Mouse (Mus musculus): Measurements from ENCODE around the gene Spata6.
A peak's percentile ranks its signal among the peaks of the same experiment; 100 is the strongest.

Gene Spata6

DNA sequence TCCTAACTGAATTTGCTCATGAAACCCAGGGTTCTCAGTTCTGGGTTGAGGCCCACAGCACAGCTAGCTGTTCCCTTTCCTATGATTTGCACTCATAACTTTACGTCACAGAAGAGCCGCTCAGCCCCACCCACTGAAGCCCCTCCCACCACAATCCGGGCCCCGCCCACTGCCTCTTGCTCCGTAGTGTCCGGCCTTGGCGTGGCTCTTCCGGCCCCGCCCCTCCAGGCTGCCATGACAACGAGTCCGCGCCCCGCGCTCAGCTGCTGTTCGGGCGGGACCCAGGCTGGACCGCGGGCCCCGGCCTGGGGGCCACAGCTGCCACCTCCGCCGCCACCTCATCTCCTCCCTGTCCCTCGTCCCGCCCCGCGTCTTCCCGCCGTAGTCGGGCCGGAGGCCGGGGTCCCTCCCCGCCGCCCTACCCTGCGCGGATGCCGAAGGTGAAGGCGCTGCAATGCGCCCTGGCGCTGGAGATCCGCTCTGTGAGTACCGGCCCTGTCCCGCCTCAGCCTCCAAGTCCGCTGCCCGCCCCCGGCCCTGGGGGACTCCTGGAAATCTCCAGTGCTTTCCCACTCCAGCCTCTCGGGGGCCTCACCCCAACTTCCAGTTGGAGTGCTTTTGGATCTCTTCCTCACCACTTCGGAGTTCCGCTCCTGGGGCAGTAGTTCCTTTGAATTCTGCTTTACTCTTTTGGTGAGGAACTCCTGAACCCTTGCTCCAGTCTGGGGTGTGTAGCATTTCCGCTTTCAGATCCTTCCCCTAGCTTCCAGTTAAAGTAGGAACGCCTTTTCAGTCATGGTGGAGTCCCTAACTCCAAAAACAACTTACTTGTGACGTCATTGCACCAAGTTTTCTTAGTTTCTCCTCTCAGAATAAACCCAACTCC lies at the start of gene Spata6:
Spata6 (plus strand) TSS at position 209 of the 886 bp plus-strand sequence.
- no peak for DNase-seq (ENCODE audit: extremely low read depth, low read depth)

DNA sequence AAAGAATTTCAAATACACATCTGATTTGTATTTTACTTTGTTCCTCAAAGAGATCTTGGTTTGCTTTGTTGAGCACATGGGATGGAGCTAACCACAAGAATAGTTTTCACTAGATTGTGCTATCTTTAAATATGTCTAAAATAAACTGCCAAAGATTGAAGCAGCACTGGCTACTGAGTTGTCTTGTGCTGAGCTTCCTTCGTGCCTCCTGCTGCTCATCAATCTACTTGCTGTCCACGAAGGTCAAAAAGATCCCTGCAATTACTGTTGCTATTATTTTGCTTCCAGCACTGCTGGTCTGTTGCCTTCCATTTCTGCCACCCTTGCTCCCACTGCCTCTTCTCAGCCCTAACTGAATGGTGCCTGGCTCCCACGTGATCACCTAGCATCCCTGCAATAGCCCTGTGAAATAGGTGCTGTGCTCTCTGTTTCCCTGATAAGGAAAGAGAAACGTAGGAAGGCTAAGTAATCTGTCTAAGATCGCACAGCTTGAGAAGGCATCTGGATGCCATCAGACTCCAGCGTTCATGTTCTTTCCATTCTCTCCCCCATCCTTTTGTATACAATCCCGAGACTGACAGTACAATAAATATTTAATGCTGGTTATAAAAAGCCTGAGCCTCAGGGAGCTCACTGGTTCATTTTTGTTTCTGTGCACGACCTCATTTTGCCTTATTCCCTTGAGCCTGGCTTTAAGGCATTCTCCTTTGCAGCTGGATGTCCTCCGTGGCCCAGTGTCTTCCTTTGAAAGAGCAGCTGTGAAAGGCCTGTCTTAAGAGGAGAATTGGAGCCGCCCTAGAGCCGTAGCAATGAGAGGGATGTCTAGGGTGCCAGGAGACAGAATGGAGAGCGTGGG lies 49.0 kb upstream of the Spata6 start:
- DNase-seq (ENCODE audit: extremely low read depth, low read depth) = no peak

DNA sequence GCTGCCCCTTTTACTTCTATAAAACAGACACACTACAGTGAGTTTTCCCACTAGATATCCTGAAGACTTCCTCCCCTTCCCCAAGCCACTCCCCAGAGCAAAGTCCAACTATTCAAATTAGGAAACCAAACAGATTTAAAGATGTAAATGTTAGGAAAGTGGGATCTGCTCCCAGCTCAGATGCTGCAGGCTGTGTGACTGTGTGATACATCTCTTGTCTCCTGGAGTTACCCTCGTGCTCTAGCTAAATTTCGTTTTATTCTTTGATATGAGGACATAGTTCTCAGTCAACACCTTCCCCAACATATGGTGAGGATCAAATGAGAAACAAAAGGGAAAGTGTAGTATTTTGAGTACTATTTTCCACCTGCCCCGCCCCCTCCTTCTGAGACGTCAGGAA lies 48.3 kb upstream of the Spata6 start:
- DNase-seq (ENCODE audit: extremely low read depth, low read depth) = no peak

DNA sequence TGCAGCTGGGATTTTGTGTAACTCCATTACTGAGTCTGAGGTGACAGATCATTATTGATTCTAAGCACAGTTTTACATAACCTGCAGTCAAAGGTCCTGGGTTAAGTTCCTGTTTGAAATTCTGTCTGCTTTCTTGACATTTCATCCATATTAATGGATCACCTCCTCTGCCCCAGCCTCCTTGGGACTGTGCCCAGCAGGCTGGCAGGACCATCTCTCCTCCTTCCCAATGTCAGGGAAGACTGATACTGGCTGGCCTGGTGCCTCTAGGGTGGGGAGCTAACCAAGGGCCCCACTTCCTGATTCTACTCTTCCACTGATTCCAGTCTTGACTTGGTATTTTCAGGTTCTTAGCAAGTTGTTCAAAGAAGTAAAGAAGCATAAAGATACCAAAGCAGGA lies 45.9 kb upstream of the Spata6 start:
- no peak for DNase-seq (ENCODE audit: extremely low read depth, low read depth)

DNA sequence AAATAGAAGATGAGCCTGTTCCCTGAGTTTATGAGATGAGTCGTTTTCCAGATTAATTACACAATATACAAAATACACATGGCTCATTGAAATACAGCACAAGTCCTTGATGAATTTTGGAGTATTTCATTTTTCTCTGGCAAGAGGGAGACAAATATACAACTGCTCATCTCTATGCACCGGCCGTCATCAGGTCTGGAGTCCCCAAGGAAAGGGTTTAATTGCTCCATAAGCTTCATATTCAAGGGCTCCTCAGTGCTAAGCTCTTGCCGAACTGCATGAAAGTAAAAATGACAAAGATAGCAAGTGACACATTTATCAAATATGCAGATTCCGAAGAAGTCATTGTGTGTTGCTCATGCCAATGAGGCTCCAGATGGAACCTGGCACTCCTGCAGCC lies 37.9 kb upstream of the Spata6 start:
- DNase-seq (ENCODE audit: extremely low read depth, low read depth) = no peak

DNA sequence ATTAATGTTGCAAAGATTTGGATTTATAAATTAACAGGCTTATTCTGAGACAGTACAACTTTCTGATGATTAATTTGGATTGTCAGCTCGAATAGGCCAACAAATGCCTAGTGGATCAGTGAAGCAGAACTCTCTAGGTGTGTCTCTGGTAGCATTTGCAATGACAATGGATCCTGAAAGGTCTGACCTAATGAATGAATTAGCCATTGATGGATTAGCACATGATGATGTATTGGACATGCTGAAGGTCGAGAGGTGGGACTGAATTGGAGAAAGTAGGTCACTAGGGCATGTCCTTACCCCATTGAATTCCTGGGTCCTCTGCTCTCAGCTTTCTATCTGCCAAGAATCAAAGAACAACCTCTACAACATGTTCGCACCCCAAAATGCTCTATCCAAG lies 37.0 kb upstream of the Spata6 start:
- no peak for DNase-seq (ENCODE audit: extremely low read depth, low read depth)

DNA sequence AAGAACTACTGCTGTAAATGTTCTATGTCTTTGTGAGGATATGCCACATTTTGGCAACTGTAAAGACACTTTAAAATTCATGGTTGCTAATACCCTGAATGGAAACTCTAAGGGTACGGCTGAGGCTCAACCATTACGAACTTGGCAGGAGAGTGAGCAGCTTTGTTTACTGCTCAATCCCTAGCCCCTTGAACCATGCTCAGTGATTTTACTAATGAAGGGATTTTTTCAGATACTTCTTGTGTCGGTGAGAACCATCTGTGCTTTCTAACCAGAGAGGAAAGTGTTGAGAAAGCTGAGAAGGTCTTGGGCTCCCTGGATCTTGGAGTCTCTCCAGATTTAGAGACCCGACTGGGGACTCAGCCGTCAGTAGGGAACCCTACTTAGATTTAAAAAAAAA lies 35.9 kb upstream of the Spata6 start:
- no peak for DNase-seq (ENCODE audit: extremely low read depth, low read depth)

DNA sequence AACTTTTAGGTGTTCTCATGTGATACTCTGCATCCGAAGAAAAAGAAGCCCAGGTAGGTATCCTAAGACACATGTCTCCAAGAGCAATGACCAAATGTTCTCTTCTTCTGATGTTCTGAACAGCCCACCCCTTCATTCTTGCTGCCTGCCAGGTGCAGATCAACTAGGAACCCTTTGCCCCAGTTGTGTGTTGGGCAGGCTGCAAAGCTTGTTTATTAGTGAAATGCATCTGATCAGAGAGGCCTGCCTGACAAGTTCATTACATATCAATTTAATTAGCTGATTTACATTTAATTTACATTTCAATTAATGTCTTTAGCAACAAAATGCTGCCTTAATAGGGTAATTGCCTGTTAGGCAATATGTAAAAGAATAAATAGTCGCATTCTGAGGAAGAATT lies 33.8 kb upstream of the Spata6 start:
- no peak for DNase-seq (ENCODE audit: extremely low read depth, low read depth)

DNA sequence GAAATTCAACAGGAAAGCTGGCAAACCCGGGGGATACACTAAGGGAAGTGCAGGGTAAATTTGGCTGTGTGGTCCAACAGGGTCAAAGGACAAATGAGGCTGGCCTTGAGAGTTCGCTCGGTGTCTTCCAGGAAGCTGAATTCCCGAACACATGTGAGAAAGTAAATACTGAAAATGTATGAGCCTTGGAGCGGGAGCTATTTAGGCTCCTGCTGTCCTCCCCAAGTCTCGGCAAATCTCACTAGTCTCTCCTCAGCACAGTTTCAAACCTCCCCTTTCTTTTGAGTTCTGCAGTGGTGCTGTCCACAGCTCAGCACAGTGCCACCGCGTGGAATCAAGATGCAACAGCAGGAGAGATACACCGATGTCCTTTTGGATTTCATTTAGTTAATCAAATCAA lies 32.8 kb upstream of the Spata6 start:
- no peak for DNase-seq (ENCODE audit: extremely low read depth, low read depth)

DNA sequence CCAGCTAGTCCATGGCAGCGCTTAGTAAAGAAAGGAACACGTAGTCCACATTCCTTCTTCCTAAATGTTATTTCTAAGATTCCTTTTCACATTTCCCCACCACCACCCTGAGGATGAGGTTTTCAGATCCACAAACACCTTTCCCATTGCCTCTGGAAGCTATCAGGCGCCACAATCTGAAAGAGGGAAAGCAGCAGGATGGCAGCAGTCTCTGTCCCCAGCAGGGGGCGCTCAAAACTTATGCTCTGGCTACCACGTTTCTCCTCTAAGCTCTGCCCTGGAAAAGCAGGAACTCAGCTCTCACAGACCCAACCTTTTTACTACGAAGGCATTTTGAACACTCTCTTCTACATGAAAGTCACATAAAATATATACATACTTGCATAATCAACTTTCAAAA lies 32.2 kb upstream of the Spata6 start:
- no peak for DNase-seq (ENCODE audit: extremely low read depth, low read depth)

DNA sequence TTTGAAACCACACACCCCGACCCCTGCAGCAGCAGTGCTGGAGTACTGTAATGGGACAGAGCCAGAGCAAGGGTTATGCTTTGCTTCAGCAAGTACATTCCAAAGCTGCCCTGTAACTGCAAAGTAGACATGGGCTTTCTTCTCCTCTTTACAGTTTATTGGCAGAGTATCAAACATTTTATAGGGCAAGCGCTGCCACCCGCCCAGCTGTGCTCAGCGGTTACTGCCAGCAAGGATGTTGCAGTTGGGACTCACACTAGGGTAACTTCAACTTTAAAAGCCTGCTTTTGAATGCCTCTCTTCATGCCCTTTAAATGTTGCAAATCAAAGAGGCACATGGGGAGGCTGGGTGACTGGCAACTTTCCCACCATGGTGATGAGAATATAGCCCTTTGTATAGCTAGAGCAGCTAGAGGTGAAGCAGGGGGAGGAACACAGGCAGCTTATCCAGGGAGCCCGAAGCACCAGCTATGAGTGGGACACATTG lies 28.7 kb upstream of the Spata6 start:
- DNase-seq (ENCODE audit: extremely low read depth, low read depth) = no peak

DNA sequence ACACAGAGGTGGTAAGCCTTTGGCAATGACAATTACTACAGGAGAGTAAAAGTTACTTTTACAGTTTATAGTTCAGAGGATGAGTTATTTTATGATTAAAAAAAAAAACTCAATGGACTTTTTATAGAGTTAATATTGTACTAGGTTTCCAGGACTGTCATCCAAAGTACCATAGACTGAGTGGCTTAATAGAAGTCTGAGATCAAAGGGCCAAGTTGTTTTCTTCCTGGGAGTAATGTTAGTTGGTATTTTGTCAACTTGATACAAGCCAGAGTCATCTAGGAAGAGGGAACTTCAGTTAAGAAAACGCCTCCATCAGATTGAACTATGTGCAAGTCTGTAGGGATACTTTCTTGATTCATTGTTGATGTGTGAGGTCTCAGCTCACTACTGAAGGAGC lies 18.4 kb upstream of the Spata6 start:
- no peak for DNase-seq (ENCODE audit: extremely low read depth, low read depth)

DNA sequence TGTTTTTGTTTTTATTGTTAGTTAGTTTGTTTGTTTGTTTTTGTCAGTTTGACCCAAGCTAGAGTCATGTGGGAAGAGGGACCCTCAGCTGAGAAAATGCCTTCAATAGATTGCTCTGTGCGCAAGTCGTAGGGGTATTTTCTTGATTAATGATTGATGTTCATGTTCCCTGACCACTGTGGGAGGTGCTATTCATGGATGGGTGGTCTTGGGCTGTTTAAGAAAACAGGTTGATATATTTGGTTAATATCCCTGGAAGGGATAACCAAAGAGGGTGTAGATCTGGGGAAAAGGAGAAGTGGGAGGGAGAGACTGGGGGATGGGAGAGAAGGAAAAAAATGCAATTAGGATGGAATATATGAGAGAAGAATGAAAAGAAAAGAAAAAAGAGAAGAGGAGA lies 15.7 kb upstream of the Spata6 start:
- DNase-seq (ENCODE audit: extremely low read depth, low read depth) = no peak

DNA sequence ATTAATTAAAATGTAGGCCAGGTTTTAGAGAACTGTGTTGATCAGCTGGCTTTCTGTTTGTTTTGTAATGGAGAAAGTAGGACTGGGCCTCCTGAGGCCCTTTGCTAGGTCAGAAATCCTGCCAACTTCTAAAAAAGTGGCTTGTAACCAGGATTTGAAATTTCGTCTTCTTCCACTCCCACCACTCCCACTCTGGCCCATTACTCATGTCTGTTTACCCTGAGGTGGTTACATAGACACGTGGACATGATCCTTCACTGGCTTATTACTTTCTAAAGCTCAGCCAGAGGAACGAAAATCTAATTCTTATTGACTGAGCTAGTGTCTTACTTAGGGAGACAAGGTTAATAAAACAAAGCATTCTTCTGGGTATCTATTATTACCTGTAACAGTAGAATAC lies 14.8 kb upstream of the Spata6 start:
- DNase-seq (ENCODE audit: extremely low read depth, low read depth) = no peak

DNA sequence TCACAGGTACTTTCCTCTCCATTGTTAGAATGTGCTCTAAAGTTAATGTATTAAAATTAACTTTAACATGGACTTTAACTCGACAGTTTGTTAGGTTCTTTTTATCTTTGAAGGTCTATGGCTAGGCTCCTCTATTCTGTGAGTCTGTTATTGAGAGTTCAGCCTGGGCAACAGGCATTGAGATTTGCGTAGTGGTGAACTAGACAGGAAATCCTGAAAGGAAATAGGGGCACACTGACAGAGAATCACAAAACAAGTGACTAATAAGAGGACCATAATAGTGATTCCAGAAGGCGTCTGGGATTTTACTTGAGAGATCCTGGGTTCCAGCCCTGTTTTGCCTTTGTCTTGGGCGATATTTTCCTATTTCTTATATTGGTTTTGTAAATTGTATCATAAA lies 488 bp upstream of the Spata6 start:
- DNase-seq (ENCODE audit: extremely low read depth, low read depth) = no peak

DNA sequence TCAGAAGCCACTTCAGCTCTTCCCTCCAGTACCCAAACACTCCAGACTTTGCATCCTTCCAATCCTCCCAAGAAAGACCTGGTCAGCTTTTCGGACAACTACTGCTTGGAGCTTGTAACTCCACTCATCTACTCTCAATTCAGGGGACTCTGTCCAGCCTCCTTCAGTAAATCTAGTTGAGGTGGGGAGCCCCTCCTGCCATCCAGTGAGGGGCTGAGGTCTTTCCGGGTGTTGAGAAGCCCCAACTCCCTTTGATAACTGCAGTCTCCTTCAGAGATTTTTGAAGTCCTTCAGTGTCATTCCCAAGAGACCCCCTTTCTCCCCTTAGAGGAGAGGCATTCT lies 849 bp downstream of the Spata6 start:
- no peak for DNase-seq (ENCODE audit: extremely low read depth, low read depth)

DNA sequence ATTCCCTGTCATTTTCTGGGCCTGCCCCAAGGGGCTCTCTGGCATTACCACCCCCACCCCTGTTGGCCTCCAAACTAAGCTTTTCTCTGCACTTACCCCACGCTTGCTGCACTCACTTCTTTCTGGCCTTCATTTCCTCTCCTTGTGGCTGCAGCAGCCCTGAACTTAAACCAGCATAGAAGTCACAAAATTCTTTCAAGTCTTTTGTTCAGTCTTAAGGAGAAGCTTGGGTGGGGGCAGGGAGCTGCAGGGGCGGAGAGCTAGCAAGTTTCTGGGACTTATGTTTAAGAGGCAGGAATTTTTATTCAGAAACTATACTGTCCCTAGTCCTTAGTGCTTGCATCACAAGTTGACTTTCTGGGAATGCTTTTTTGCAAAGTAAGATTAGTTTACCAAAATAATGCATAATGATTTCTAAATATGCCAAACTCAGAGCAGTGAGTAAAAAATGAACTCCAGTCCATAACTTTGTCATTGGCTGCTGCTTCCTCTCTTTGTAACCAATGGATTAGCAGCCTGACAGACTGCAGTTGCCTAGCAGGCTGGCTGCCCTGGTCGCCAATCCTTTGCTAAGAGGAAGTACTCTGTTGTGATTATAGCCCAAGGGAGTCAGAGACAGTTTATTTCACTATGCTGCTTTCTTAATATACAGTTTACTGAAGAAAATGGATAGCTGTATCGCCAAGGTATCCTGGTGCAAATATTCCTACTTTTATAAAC lies 1.5 kb downstream of the Spata6 start:
- peak; percentile 1 for DNase-seq (ENCODE audit: extremely low read depth, low read depth)

DNA sequence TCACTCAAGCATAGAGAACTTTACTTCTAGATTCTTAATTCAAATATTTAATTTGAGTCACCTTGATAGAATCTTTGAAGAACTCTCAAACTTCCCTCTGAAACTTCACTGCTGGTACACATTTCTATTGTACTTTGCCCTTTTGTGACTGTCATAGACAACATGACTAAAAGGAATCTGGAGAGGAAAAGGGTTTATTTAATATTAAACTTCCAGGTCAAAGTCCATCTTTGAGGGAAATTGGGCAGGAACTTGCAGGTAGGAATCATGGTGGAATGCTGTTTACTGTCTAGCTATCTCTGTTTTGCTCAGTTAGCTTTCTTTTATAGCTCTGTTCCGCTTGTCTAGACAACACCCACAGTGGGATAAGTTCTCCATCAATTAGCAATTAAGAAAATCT lies 17.8 kb downstream of the Spata6 start:
- no peak for DNase-seq (ENCODE audit: extremely low read depth, low read depth)

DNA sequence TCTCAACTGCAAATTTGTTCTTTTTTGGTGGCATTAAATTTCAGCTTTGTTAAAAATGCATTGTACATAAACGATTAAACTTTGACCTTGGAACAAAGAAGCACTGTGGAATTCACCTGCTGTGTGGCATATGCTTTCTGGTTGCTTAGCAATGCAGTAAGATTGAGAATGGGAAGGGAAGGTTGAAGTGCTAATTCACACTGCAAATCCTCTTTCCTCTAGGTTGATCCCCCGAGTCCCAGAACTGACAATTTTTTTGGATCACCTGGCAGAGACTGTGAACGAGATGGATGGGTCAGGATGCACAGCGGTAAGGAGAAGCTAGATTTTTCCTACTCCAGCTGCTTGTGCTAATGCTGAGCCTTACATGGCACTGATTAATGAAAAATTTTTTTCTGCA lies 60.7 kb downstream of the Spata6 start:
- no peak for DNase-seq (ENCODE audit: extremely low read depth, low read depth)

DNA sequence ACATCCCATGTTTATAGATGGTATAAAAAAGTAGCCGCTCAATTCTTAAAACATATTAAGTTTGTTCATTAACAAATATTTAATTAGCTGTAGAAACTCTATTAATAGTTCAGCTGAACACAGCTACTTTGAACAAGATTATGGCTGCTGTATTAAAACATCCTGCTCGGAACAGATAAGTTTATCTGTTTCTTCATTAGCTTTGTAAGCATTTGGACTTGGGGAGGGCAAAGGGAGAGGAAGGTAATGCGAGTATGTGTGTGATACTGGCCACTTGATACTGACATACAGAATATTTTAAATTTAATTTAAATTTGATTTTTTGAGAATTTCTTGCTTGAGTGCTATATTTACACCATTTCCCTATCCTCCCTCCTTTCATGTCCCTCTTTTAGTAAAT lies 80.1 kb downstream of the Spata6 start:
- DNase-seq (ENCODE audit: extremely low read depth, low read depth) = no peak

DNA sequence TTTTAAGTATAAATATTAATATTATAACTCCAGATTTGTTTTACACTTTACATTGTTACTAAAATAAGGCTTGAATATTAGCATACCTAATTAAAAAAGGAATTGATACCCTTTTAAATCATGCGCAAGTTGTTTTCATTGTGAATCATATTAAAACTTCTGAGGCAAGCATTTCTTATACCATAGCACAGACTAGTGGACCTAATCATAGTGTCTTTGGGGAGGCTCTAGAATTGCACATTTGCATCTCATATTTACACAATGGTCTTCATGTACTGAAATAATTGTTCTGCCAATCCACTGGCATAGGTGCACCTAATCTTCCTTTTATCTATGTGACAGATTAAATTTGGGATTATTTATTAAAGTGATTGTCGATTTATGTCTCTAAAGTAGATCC lies 83.4 kb downstream of the Spata6 start:
- DNase-seq (ENCODE audit: extremely low read depth, low read depth) = no peak

DNA sequence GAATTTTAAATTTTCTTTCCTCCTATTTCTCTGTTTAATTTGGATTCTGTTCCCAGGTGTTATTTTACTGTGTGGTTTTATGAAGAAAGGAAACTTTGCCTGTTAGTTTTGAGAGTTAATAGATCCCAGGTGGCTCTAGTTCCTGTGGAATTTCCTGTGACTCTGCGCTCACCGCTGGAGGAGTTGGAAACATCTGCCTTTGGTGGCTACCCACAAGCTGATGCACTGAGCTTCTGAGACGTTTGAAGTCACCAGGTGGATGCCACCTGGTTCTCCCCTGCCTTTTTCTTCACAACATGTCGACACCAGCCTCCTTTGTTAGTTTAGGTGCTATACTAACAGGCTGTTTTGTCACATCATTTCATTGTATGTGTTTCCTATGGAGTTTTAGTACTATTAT lies 97.7 kb downstream of the Spata6 start:
- no peak for DNase-seq (ENCODE audit: extremely low read depth, low read depth)

Measured in MEL-GATA-1-ER (cell line).